Mouse (Mus musculus): ENCODE results near the gene Flad1.
A peak's percentile ranks its signal among the peaks of the same experiment; 100 is the strongest.

Flad1 gene

DNA sequence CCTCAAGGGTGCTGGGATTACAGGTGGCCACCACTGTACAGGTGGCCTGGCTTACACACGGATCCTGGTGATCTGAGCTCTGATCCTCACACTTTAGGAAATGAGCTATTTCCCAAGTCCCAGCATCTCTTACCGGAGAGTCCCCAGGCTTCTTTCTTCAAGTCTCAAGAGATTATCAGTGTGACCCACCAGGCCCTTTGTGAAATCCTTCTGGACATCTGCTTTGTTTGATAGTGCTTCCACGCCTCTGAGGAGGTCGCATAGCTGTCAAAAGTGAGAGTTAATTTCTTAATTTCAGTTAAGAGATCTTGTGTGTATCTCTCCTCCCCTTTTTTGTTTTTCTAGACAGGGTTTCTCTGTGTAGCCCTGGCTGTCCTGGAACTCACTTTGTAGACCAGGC, 14.2 kb upstream of the Flad1 start:
- DNase-seq: no peak

- no peak for DNase-seq
Measured at GRCm38 (mm10) chr3:89425141-89425525, 13.5 kb upstream of the Flad1 start.

GRCm38 (mm10) chr3:89424416-89425140, 12.9 kb upstream of the Flad1 start:
- DNase-seq: no peak

DNA sequence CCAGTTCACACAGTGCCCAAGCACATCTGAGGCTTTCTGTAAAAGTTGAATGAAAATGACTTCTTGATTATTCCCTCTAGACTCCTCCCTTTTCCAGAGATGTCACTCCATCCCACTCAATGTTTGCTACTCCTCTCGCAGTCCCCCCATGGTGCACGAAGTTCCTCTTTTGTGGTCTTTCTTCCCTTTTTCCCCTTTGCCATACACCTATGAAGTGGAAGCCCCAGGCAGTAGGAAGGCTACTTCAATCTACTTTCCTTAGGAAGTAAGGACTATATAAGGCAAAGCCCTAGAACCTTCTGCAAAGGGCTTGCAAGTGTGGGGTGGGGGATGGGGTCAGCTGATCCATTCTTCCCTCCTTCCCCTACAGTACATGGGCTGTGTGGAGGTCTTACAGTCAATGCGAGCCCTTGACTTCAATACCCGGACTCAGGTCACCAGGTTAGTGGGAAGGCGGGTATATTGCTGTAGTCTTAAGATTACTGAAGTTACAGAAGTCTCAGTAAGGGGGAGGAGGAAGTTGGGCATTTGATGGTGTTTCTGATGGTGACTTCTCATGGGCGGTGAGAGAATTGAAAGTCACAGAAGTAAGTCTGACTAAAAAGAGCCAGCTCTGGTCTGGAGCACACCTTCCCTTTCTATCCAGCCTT, 11.0 kb upstream of the Flad1 start:
- DNase-seq: no peak

- DNase-seq: peak; percentile 40
Measured at GRCm38 (mm10) chr3:89421810-89422473, 10.3 kb upstream of the Flad1 start.

DNA sequence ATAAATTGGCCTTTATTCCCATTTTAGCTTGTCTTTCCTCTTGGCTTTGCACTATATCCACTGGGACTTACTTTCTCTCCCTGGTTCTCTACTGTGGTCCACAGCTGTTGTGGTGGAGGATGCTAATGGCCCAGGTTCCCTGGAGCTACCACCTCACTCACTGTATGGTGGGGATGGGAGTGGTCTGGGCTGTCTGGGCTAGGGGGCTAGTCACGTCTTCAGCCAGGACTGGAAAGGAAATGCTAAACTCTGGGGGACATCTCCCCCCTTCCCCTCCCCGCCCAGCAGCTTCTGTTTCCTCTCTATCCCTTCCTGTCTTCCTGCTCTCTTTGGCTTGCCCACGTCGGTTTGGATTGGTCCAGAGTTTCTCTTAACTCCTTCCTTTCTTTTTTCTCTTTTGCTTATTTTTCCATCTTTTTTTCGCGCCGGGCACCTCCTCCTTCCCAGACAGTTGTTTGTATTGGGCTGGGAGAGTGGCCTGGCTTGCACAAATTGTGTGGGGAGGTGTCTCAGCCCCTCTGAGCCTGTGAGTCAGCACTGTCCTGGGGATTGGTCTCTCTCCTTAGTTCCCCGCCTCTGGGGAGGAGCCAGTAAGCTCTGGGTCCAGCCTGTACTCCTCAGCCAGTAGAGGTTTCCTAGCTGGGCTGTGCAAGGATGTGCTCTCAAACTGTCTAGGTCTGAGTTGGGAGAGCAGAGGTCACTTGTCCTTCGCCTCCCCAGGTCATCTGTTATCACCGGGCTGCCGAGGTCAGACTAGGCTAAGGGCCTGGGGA, 9.5 kb upstream of the Flad1 start:
- peak; percentile 88 for DNase-seq

GRCm38 (mm10) chr3:89420421-89420820, 8.8 kb upstream of the Flad1 start:
- no peak for DNase-seq

DNA sequence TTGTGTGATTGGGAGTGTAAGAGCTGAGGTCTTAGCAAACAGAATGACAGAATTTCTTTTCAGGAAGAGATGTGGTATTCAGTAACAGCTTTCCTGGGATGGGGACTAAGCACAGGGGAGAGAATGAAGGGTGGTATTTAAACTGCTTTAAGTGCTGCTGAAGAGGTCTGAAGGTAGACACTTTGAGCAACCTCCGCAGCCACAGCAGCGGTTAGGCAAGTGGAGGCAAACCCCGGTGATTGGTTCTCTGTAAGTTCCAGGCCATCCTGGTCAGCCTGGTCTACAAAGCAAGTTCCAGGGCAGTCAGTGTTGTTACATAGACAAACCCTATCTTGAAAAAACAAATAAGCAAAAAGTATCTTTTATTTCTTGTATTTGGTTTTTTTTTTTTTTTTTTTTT, 8.3 kb upstream of the Flad1 start:
- no peak for DNase-seq

DNA sequence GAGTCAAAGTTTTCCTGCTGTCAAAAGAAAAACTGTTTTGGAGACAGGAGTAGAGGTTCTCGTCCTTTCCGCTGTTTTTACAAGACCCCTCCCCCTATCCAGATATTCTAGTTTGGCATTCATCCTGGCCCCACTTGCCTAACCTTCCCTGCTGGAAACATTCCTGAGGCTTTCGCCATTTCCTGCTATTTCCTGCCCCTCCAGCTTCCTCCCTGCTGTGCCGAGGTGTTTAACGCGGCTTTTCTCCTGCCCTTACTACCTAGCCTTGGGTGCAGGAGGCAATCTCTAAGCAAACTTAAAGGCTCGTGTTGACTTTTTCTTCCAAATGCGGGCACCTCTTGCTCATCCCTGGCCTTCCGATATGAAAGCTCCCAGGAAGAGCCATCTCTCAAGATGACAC, 7.9 kb upstream of the Flad1 start:
- DNase-seq: peak; percentile 83

- DNase-seq: peak; percentile 92
Measured at GRCm38 (mm10) chr3:89418861-89419250, 7.2 kb upstream of the Flad1 start.

DNA sequence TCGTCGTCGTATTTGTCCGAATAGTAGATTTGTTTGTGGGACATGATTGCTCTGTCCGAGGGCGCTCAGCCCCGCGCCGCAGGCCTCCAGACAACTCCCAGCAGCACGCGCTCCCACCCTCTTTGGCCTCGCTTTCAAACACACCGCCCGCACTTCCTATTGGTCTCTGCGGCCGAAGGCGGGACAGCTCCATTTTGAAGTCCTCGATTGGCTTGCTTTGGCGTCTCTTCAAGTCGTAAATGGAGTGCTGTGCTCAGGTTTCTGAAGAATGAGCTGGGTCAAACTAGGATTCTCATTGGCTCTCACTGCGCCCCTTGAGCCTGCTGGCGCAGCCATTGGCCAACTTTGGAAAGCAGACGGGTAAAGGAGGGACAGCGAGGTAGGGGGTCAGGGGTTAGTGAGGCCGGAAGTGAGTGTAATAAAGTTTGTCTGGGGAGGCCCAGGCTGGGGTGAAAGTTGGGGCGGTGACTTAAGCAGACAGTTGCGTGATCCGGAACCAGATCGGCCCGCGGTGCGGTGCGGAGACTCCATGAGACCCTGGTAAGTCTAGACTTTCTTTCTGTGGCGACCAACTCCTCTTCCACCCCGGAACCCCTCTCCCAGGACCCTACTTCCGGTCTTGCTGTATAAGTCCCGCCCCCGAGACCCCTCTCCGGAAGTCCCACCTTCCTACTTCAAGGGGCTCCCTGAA, 6.6 kb upstream of the Flad1 start, which contains the start of the genes Cks1b and Shc1:
Gene Cks1b, minus strand, starts transcription at position 214 of the 691 bp plus-strand sequence.
Gene Shc1, plus strand, starts transcription at position 274 of the 691 bp plus-strand sequence.
- peak; percentile 98 for DNase-seq

GRCm38 (mm10) chr3:89417840-89418169, 6.1 kb upstream of the Flad1 start:
- no peak for DNase-seq

DNA sequence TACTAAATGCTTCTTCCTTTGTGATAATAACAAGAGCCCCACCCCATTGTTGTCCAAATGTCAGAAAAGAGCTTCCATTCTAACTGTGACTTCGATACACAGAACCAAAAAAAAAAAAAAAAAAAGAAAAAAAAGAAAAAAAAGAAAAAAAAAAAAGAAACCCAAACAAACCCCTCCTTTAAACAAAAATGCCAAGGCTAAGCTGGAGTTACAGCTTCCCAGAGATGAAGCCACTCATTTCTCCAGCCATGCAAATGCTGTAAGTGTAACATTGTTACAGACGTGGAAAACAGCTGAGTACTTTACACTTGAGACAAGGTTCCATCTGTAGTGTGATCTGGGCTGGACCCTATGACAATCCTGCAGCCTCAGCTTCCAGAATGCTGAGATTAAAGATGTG, 5.5 kb upstream of the Flad1 start:
- DNase-seq: no peak

DNA sequence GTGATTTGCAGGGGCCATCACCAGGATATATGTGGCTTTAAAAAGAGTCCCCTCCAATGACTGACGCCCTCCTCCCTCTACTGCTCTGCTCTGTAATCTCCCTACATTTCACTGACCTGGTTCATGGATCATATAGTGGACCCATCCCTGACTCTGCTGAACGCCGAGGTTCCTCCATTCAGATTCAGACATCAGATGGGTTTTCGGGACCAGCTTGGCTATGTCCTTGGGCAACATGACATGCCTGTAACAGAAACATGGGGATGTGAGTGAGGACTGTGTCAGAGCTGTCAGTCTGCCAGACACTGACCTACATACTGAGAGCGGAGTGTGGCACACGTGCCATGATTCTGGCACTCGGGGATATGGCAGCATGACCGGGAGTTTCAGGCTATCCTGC, 4.5 kb upstream of the Flad1 start:
- no peak for DNase-seq

GRCm38 (mm10) chr3:89410864-89411263, 806 bp downstream of the Flad1 start:
- no peak for DNase-seq

DNA sequence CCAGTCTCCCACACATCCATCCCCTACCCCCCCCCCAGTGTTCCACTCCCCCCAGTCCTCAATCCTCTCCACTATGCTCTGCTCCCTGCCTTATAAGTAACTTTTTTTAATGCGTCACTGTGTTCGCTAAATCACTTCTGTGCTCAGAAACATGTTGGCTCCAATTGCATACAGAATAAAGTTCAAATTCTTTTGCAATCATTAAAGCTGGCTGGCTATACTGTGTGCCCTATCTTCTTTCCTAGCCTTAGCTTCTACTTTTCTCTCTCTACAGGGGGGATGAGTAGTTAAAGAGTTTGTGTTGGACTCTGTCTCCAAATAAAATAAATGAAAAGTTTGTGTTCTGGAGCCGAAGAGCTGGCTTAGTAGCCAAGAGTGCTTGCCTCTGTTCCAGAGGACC, 2.0 kb downstream of the Flad1 start:
- no peak for DNase-seq

DNA sequence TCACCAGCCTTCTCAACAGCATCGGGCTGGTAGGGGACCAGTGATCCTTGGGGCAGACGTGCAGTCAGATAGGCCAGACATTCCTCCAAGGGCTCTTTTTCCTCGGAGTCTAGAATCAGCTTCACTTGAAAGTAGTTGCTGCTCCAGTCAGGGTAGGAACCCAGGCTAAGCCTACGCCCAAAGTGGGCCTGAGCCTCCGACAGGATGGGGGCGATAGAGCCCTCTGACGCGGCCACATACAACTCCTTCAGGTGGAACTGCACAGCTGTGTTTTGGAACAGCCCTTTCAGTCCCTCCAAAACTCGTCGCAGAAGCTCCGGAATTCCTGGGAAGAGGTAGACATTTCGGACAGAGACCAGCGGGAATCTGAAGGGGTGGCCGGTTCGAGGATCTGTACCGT, 3.2 kb downstream of the Flad1 start:
- DNase-seq: no peak

- DNase-seq: no peak
Measured at GRCm38 (mm10) chr3:89406887-89407286, 4.8 kb downstream of the Flad1 start.

GRCm38 (mm10) chr3:89402693-89403092, 9.0 kb downstream of the Flad1 start, which contains the start of gene Lenep:
Gene Lenep (minus strand): TSS chr3:89402793.
- DNase-seq: no peak

GRCm38 (mm10) chr3:89401329-89401728, 10.3 kb downstream of the Flad1 start:
- no peak for DNase-seq

GRCm38 (mm10) chr3:89396654-89397005, 15.0 kb downstream of the Flad1 start:
- DNase-seq: no peak

GRCm38 (mm10) chr3:89395806-89396653, 15.6 kb downstream of the Flad1 start:
- DNase-seq: peak; percentile 80
